Mouse (Mus musculus): ENCODE data around the gene BC024978. TPM values are rescaled to one million over a fixed set of nuclear protein-coding genes. Genes with fewer than 3 reads are reported as not detected.

BC024978 gene
- polyA plus RNA-seq, 1 experiment from 2014 or later, result 4.5 TPM

DNA sequence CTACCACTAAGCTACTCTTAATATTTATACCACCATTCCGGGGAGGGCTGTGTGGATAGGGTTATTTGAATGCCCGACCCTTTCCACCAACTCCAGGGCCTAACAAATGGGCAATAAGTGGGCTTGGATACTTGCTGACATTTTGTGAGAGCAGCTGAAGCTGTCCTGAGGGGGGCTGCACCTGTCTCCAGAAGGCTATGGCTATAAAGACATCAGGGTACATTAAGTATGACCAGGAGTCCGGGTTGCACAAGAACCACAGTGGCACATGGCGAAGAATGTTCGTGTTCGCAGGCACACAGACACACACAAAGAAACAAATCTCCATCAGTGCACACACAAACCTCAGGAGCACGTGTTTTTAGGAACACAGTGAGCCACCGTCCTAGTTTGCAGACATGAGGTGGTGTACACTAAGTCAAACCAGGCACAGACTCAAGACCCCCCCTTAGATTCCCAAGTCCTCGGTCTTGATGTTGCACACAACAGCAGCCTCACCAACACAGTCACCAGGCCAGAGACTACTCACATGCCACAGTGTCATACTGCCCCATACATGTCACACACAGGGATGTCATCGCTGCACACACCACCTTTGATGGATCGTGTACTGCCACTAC is 28.0 kb upstream of the BC024978 start:
- no peak for ATAC-seq (ENCODE audit: insufficient number of reproducible peaks, insufficient read depth, low FRiP score, low read depth)
- 75% methylated on average over 11 of the region's 11 CpGs for WGBS
- peak overlapping the region; percentile 74 for H3K4me3 ChIP-seq (ENCODE audit: low read depth, low read length)

DNA sequence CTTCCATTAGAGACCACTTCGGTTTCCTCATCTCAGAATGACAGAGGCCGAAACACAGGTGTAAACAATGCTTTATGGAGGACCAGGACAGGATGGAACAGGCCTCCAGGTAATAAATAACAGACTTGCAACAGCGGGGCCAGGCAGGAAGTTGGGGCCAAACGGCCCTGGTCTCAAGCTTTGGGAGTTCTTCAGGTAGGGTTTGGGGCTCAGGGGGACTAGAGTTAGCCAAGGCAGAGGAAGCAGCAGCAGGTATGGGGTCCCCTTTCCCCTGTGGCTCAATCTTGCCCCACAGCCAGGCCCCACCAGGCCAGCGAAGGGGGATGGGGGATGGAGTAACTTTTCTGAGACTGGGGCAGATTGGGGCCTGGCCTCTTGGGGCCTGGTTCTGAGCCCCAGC is 27.2 kb upstream of the BC024978 start:
- H3K9me3 ChIP-seq (ENCODE audit: control insufficient read depth, low read depth, low read length), result no peaks in the 10 kb centered on the region
- peaks cover 23% of the 10 kb centered on the region for H3K36me3 ChIP-seq (ENCODE audit: control insufficient read depth, insufficient read depth, low read length)
- H3K27ac ChIP-seq (ENCODE audit: low read length), result no peak overlapping the region
- 86% methylated on average over 5 of the region's 5 CpGs for WGBS
- no peaks in the 10 kb centered on the region for H3K27me3 ChIP-seq (ENCODE audit: control insufficient read depth, insufficient read depth, low read length)
- H3K9ac ChIP-seq (replicated peaks; ENCODE audit: low read depth, low read length), result no peak overlapping the region
- peaks cover 30% of the 10 kb centered on the region for H3K4me1 ChIP-seq (ENCODE audit: control insufficient read depth, insufficient read depth, low read length)
- no peak overlapping the region for H3K4me3 ChIP-seq (ENCODE audit: low read depth, low read length)
- no peak overlapping the region for H3K4me2 ChIP-seq (replicated peaks; ENCODE audit: low read depth, low read length)
- ATAC-seq (ENCODE audit: insufficient number of reproducible peaks, insufficient read depth, low FRiP score, low read depth), result no peak

More for the DNA sequence above, 28.0 kb upstream of the BC024978 start:
- Histone ChIP-seq H3K4me1 (ENCODE audit: control insufficient read depth, insufficient read depth, low read length) (peaks cover 37% of the 10 kb centered on the region), H3K27me3 (ENCODE audit: control insufficient read depth, insufficient read depth, low read length) (no peaks in the 10 kb centered on the region), H3K9ac (replicated peaks; ENCODE audit: low read depth, low read length) (peak overlapping the region; percentile 76; the same call in 1 of the 2 replicates), H3K27ac (ENCODE audit: low read length) (peak overlapping the region; percentile 97; the same call in 1 of the 2 replicates), H3K36me3 (ENCODE audit: control insufficient read depth, insufficient read depth, low read length) (peaks cover 22% of the 10 kb centered on the region), H3K9me3 (ENCODE audit: control insufficient read depth, low read depth, low read length) (no peaks in the 10 kb centered on the region), H3K4me2 (replicated peaks; ENCODE audit: low read depth, low read length) (peak overlapping the region; percentile 88)

DNA sequence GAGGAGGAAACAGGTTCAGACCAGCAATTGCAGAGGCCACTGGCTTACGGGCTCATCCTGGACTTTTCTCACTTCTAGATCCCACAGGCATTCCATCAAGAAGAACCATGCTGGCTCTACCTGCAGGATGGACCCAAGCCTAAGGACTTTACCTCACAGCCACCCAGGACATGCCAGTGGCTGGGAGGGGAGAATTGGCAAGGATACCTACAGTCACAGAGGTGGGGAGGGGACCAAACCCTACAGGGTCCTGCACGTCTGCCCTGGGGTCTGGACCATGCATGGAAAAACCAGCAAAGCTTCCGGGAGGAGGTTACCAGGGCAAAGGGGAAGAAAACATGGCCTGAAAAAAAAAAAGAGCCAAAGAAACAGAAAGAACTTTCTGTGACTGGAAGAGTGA is 24.6 kb upstream of the BC024978 start:
- Histone ChIP-seq H3K4me3 (ENCODE audit: low read depth, low read length) (no peak overlapping the region), H3K4me2 (replicated peaks; ENCODE audit: low read depth, low read length) (no peak overlapping the region), H3K27ac (ENCODE audit: low read length) (no peak overlapping the region), H3K9me3 (ENCODE audit: control insufficient read depth, low read depth, low read length) (no peaks in the 10 kb centered on the region), H3K4me1 (ENCODE audit: control insufficient read depth, insufficient read depth, low read length) (peaks cover 8% of the 10 kb centered on the region), H3K36me3 (ENCODE audit: control insufficient read depth, insufficient read depth, low read length) (peaks cover 10% of the 10 kb centered on the region), H3K9ac (replicated peaks; ENCODE audit: low read depth, low read length) (no peak overlapping the region), H3K27me3 (ENCODE audit: control insufficient read depth, insufficient read depth, low read length) (no peaks in the 10 kb centered on the region)
- WGBS, result 90% methylated on average over 3 of the region's 3 CpGs
- ATAC-seq (ENCODE audit: insufficient number of reproducible peaks, insufficient read depth, low FRiP score, low read depth), result no peak

DNA sequence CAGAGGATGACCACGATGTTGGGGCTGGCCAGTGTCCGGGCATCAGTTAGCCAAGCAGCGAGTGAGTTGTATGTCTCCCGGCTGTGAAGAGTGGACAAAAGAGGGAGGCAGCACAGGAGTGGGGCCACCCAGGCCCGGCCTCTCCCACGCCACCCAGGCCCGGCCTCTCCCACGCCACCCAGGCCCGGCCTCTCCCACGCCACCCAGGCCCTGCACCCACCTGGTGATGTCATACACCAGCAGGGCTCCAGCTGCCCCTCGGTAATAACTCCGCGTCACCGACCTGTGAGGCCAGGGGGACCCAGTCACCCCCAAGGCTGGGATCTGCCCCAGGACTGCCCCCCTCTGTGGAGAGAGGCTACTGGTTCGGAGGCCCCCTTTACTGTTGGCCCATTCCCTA is 21.1 kb upstream of the BC024978 start:
- WGBS, result 92% methylated on average over 15 of the region's 15 CpGs
- Histone ChIP-seq H3K4me3 (ENCODE audit: low read depth, low read length) (no peak overlapping the region), H3K27ac (ENCODE audit: low read length) (no peak overlapping the region), H3K4me2 (replicated peaks; ENCODE audit: low read depth, low read length) (no peak overlapping the region), H3K9me3 (ENCODE audit: control insufficient read depth, low read depth, low read length) (no peaks in the 10 kb centered on the region), H3K4me1 (ENCODE audit: control insufficient read depth, insufficient read depth, low read length) (no peaks in the 10 kb centered on the region), H3K27me3 (ENCODE audit: control insufficient read depth, insufficient read depth, low read length) (no peaks in the 10 kb centered on the region), H3K9ac (replicated peaks; ENCODE audit: low read depth, low read length) (no peak overlapping the region), H3K36me3 (ENCODE audit: control insufficient read depth, insufficient read depth, low read length) (peaks cover 10% of the 10 kb centered on the region)
- ATAC-seq (ENCODE audit: insufficient number of reproducible peaks, insufficient read depth, low FRiP score, low read depth), result no peak

DNA sequence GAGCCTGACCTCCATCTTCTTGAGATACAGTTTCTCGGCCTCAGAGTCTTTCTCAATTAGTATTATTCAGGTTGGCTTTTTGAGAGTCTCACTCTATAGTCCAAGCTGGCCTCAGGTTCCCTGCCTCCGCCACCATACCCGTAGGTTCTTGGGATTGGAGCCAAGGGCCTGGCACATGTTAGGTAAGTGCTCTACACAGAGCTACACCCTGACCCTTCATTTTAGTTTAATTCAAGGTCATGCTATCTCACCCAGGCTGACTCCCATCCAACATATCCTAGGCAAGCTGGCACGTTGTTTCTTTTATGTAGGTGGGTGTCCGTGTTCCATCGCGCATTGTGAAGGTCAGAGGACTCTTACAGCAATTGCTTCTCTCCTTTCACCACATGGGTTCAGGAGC is 20.7 kb upstream of the BC024978 start:
- Histone ChIP-seq H3K27me3 (ENCODE audit: control insufficient read depth, insufficient read depth, low read length) (no peaks in the 10 kb centered on the region), H3K27ac (ENCODE audit: low read length) (no peak overlapping the region), H3K9ac (replicated peaks; ENCODE audit: low read depth, low read length) (no peak overlapping the region), H3K4me1 (ENCODE audit: control insufficient read depth, insufficient read depth, low read length) (no peaks in the 10 kb centered on the region), H3K4me2 (replicated peaks; ENCODE audit: low read depth, low read length) (no peak overlapping the region), H3K36me3 (ENCODE audit: control insufficient read depth, insufficient read depth, low read length) (peaks cover 10% of the 10 kb centered on the region), H3K9me3 (ENCODE audit: control insufficient read depth, low read depth, low read length) (no peaks in the 10 kb centered on the region), H3K4me3 (ENCODE audit: low read depth, low read length) (no peak overlapping the region)
- WGBS, result 92% methylated on average over 7 of the region's 7 CpGs
- ATAC-seq (ENCODE audit: insufficient number of reproducible peaks, insufficient read depth, low FRiP score, low read depth), result no peak

DNA sequence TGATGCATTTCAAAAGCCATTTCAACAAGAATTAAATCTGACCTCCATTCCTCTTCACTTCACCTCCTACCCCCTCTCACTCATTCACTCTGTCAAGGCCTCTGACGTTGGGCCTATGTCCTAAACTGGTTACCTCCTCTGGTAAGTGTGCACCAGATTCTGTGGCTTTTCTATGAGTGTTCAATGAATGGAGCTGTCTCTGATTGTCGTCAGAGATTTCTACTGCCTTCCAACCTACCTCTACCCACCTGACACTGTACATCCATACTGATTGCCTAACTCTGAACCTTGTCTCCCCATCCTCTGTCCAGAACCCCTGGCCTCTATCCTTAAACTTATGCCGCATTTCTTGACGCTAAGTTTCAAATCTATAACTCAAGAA is 17.6 kb upstream of the BC024978 start:
- no peak; the same call in 1 of the 2 replicates for ATAC-seq (ENCODE audit: insufficient number of reproducible peaks, insufficient read depth, low FRiP score, low read depth)
- 0 out of 2 replicates have a peak overlapping the region, but pooled peaks have one; percentile 33 for H3K9ac ChIP-seq (replicated peaks; ENCODE audit: low read depth, low read length)

DNA sequence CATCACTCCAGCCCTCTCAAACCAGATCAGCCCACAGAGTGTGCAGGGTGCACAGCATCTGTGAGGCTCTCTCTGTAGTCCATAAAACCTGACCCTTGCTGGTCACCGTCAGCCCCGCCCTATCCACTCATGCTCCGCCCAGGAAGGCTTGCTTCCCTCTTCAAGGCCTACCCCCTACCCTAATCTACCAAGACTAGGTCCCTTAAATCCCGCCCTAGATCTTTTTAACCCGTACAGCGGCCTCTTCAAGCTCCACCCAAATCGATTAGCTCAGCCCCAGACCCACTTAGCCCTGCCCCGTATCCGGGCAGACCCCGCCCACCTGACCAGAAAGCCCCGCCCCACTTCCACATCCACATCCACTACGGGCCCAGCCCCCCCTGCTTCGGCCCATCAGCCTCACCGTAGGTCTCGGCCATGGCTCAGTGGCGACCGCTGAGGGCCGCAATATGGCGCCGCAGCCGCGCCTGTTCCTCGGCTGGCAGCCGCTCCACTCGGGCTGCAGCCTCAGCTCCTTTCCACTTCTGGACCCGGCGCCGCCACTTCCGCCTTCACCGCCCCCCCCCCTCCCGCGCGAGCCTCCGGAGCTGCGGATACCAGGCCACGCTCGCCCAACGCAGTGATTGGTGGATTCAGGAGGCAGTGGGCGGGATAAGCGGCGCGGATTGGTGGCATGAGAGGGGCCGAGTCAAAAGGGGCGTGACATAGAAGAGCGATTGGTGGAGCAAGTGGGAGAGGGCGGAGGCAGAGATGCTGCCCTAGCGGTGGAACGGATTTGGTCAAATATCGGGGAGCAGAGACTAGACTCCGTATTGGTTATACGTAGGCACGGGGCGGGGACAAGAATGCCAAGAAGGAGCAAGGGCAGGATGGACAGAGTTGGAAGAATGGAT is 17.0 kb upstream of the BC024978 start, which contains the start of gene Rab4b:
TSS of gene Rab4b (minus strand) at position 573 of the 893 bp plus-strand sequence.
- H3K27ac ChIP-seq (ENCODE audit: low read length), result peak within 1 kb of the TSS; percentile 95
- peak; percentile 97 for ATAC-seq (ENCODE audit: insufficient number of reproducible peaks, insufficient read depth, low FRiP score, low read depth)
- H3K4me2 ChIP-seq (replicated peaks; ENCODE audit: low read depth, low read length), result peak within 1 kb of the TSS; percentile 51
- H3K36me3 ChIP-seq (ENCODE audit: control insufficient read depth, insufficient read depth, low read length), result peaks cover 7% of the 10 kb centered on the region
- under 1% methylated on average over 53 of the region's 53 CpGs for WGBS
- H3K9ac ChIP-seq (replicated peaks; ENCODE audit: low read depth, low read length), result 0 out of 2 replicates have a peak within 1 kb of the TSS, but pooled peaks have one; percentile 33
- H3K9me3 ChIP-seq (ENCODE audit: control insufficient read depth, low read depth, low read length), result no peaks in the 10 kb centered on the region
- no peaks in the 10 kb centered on the region for H3K27me3 ChIP-seq (ENCODE audit: control insufficient read depth, insufficient read depth, low read length)
- no peaks in the 10 kb centered on the region for H3K4me1 ChIP-seq (ENCODE audit: control insufficient read depth, insufficient read depth, low read length)
- H3K4me3 ChIP-seq (ENCODE audit: low read depth, low read length), result peak within 1 kb of the TSS; percentile 57

More for the DNA sequence above, 17.6 kb upstream of the BC024978 start:
- peak overlapping the region; percentile 51 for H3K4me2 ChIP-seq (replicated peaks; ENCODE audit: low read depth, low read length)
- peaks cover 4% of the 10 kb centered on the region for H3K36me3 ChIP-seq (ENCODE audit: control insufficient read depth, insufficient read depth, low read length)
- peak overlapping the region; percentile 95 for H3K27ac ChIP-seq (ENCODE audit: low read length)
- no peaks in the 10 kb centered on the region for H3K4me1 ChIP-seq (ENCODE audit: control insufficient read depth, insufficient read depth, low read length)
- no peaks in the 10 kb centered on the region for H3K27me3 ChIP-seq (ENCODE audit: control insufficient read depth, insufficient read depth, low read length)
- no peaks in the 10 kb centered on the region for H3K9me3 ChIP-seq (ENCODE audit: control insufficient read depth, low read depth, low read length)
- H3K4me3 ChIP-seq (ENCODE audit: low read depth, low read length), result peak overlapping the region; percentile 57
- WGBS, result 14% methylated on average over 4 of the region's 4 CpGs

DNA sequence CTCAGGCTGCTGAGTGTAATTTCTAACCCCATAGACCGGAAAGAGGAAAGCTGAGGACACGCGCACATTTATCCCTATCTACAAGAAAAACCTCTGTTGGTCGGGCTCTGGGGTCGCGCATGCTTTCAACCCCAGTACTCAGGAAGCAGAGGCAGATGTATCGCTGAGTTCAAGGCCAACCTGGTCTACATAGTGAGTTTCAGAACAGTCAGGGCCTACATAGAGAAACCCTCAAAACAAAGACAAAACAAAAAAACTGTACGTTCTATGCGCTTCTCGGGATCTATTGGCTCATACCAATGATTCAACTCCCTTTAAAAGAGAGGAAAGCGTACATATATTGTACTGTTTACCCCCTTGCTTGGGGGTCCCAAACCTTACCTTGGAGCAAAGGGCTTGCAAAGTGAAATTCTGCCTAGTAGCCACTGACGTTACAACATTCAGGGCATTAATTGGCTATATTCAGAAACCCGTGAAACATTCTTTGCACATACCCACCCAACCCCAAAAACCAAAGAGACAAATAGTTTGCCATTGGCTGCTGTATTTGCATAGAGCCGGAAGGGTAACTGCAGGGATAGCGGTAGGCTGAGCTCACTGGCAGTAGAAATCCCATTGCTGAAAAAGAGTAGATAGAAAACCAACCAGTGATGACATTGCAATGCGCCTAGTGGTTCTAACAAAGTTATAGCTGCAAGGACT is 16.2 kb upstream of the BC024978 start:
- Histone ChIP-seq H3K27ac (ENCODE audit: low read length) (peak overlapping the region; percentile 80; the same call in 1 of the 2 replicates), H3K4me2 (replicated peaks; ENCODE audit: low read depth, low read length) (peak overlapping the region; percentile 49), H3K27me3 (ENCODE audit: control insufficient read depth, insufficient read depth, low read length) (no peaks in the 10 kb centered on the region), H3K4me1 (ENCODE audit: control insufficient read depth, insufficient read depth, low read length) (no peaks in the 10 kb centered on the region), H3K4me3 (ENCODE audit: low read depth, low read length) (peak overlapping the region; percentile 57), H3K9ac (replicated peaks; ENCODE audit: low read depth, low read length) (no peak overlapping the region), H3K36me3 (ENCODE audit: control insufficient read depth, insufficient read depth, low read length) (peaks cover 9% of the 10 kb centered on the region), H3K9me3 (ENCODE audit: control insufficient read depth, low read depth, low read length) (no peaks in the 10 kb centered on the region)
- 45% methylated on average over 16 of the region's 16 CpGs for WGBS
- no peak; the same call in 1 of the 2 replicates for ATAC-seq (ENCODE audit: insufficient number of reproducible peaks, insufficient read depth, low FRiP score, low read depth)

All from stomach, embryonic 14.5 days (tissue).